Mouse (Mus musculus) neural tube, embryonic 15.5 days (tissue): ENCODE measurements at regions not wholly inside any gene's neighbourhood (a gene's known extent, or its start where the extent isn't known, plus 50 kb on each side); places are given as distances from the start of the nearest gene placed in this dataset.

Experiments
- ATAC-seq: fragments of 200-750 bp; cut with Nextera tagmentation; 2 replicates; pipeline ENCODE4 v1.8.0; 2017; ENCODE audit warnings: mild to moderate bottlenecking, moderate TSS enrichment, moderate library complexity; ENCODE audit not compliant: low FRiP score
- H3K27ac ChIP-seq: fragments of 300-500 bp; sonication (generic); replicated peaks from 2 replicates; pipeline ENCODE4 v1.5.1; 2015; ENCODE audit warnings: mild to moderate bottlenecking, inconsistent platforms
- H3K27me3 ChIP-seq: fragments of 300-500 bp; sonication (generic); replicated peaks from 2 replicates; pipeline ENCODE4 v1.6.1; 2015; ENCODE audit warnings: inconsistent platforms
- H3K36me3 ChIP-seq: fragments of 300-500 bp; sonication (generic); 2 replicates; pipeline ENCODE4 v1.6.1; 2015; ENCODE audit warnings: inconsistent platforms
- H3K4me1 ChIP-seq: fragments of 300-500 bp; sonication (generic); 2 replicates; pipeline ENCODE4 v1.6.1; 2015; ENCODE audit warnings: inconsistent platforms
- H3K4me2 ChIP-seq: fragments of 300-500 bp; sonication (generic); 2 replicates; pipeline ENCODE4 v1.6.1; 2015; ENCODE audit warnings: inconsistent platforms, mild to moderate bottlenecking, moderate library complexity
- H3K4me3 ChIP-seq: fragments of 300-500 bp; sonication (generic); replicated peaks from 2 replicates; pipeline ENCODE4 v1.5.1; 2015; ENCODE audit warnings: mild to moderate bottlenecking, inconsistent platforms
- H3K9ac ChIP-seq: fragments of 300-500 bp; sonication (generic); replicated peaks from 2 replicates; pipeline ENCODE4 v1.6.1; 2015; ENCODE audit warnings: mild to moderate bottlenecking, inconsistent platforms
- H3K9me3 ChIP-seq: fragments of 300-500 bp; sonication (generic); replicated peaks from 2 replicates; pipeline ENCODE4 v1.6.1; 2016; ENCODE audit warnings: inconsistent platforms
- WGBS: fragments of 180-500 bp; shearing (Covaris S2); methylation state at CpG from one replicate; pipeline ENCODE4 v1.1.7; 2015; ENCODE audit warnings: mixed read lengths; 5-methylcytosine and 5-hydroxymethylcytosine counted together

- Histone ChIP-seq H3K9ac (no peak overlapping the region), H3K4me2 (no peak overlapping the region), H3K27me3 (0 out of 2 replicates have a peak, but pooled peaks cover 4% of the 10 kb centered on the region), H3K4me1 (peaks cover 30% of the 10 kb centered on the region), H3K27ac (no peak overlapping the region), H3K4me3 (no peak overlapping the region), H3K36me3 (no peaks in the 10 kb centered on the region), H3K9me3 (no peaks in the 10 kb centered on the region)
- no peak for ATAC-seq
- 92% methylated on average over 5 of the region's 5 CpGs for WGBS
These were observed 168.0 kb downstream of the Cdh26 start for GRCm38 (mm10) chr2:178598371-178598770.

- 0 out of 2 replicates have a peak, but pooled peaks cover 4% of the 10 kb centered on the region for H3K27me3 ChIP-seq
- no peaks in the 10 kb centered on the region for H3K36me3 ChIP-seq
- H3K4me1 ChIP-seq = peaks cover 27% of the 10 kb centered on the region
- ATAC-seq = no peak
- H3K9ac ChIP-seq = no peak overlapping the region
- WGBS = 83% methylated on average over 3 of the region's 3 CpGs
- no peak overlapping the region for H3K27ac ChIP-seq
- no peak overlapping the region for H3K4me3 ChIP-seq
- no peaks in the 10 kb centered on the region for H3K9me3 ChIP-seq
- no peak overlapping the region for H3K4me2 ChIP-seq
These were observed 168.5 kb downstream of the Cdh26 start for GRCm38 (mm10) chr2:178598836-178599235.

- Histone ChIP-seq H3K4me2 (no peak overlapping the region), H3K36me3 (no peaks in the 10 kb centered on the region), H3K9ac (no peak overlapping the region), H3K27ac (no peak overlapping the region), H3K9me3 (no peaks in the 10 kb centered on the region), H3K4me1 (no peaks in the 10 kb centered on the region), H3K4me3 (no peak overlapping the region), H3K27me3 (no peaks in the 10 kb centered on the region)
- WGBS = 82% methylated on average over 2 of the region's 2 CpGs
- no peak for ATAC-seq
These were observed 173.1 kb downstream of the Cdh26 start for GRCm38 (mm10) chr2:178603443-178603842.

DNA sequence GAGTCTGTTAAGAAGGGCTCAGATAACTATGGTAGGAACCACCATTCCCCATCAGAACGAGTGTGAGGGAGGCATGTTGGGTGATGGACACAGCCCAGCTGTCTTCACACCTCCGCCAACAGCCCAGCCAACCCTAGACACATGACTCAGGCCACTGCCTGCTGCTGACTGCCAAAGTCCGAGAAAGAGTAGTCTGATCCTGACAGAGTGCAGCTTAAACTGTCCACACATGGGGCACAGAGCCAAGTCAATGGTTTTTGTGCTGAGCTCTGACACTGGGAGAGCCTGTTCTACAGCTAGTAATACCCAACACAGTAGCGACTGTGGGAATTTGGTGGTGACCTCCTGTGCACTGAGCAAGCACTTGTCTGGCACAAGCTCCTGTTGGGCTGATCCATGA lies 176.4 kb downstream of the Cdh26 start:
- no peak overlapping the region for H3K4me2 ChIP-seq
- no peak for ATAC-seq
- no peaks in the 10 kb centered on the region for H3K9me3 ChIP-seq
- no peak overlapping the region for H3K9ac ChIP-seq
- no peaks in the 10 kb centered on the region for H3K36me3 ChIP-seq
- 79% methylated on average over 4 of the region's 4 CpGs for WGBS
- 0 out of 2 replicates have a peak, but pooled peaks cover 3% of the 10 kb centered on the region for H3K27me3 ChIP-seq
- H3K27ac ChIP-seq = no peak overlapping the region
- H3K4me3 ChIP-seq = no peak overlapping the region
- no peaks in the 10 kb centered on the region for H3K4me1 ChIP-seq

DNA sequence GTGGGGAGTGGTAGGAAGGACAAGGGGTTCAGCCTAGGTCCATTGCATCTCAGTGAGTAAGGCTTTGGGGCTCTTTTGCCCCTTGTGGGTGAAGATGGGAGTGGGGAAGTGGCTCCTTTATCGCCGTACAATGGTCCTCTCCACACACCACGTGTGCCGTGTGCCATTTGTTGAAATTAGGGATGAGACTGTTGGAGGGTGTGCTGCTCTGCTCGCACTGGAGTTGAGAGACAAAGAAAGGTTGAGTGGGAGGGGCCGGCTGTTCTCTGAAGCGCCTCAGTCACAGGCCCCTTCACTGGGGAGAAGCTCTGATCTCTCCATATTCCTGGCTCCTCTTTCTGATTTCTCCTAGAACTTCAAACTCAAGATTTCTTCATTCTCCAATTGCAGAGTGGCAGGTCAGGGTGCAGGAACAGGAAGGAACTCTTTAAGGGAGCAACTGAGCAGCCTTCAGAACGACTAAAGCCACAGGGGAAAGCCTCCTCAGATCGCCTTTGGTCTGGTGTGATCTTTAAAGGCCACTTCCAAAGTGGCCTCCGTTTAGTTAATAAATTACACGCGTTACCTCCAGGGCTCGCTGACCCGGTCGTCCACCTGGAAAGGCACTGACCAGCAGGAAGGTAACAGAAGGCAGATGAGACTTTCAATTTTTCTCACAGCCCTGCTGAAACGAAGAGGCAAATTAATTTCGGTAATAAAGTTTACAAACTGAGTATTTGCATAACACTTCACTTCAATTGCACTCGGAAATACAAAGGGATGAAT lies 180.1 kb downstream of the Cdh26 start:
- no peak for ATAC-seq
- 38% methylated on average over 18 of the region's 18 CpGs for WGBS

DNA sequence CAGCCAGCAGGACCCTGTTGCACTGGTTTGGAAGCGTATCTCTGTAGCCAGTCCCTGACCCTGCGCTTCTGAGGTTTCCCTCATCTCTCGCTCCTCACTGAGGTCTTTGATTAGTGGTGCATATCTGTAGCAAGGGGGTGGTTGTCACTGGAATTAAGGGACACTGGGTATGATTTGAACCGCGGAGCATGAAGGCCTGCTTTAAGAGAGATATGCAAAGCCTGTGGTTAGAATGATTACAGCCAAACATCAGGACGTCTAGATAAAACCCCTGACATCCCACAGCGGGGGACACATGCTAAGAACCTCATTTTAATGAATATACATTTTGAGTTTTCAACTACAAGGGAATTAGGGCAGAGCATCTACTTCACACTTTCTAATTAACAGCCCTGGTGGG lies 184.4 kb downstream of the Cdh26 start:
- Histone ChIP-seq H3K9ac (no peak overlapping the region), H3K27me3 (0 out of 2 replicates have a peak, but pooled peaks cover 2% of the 10 kb centered on the region), H3K4me1 (peaks cover 9% of the 10 kb centered on the region), H3K27ac (no peak overlapping the region), H3K9me3 (no peaks in the 10 kb centered on the region), H3K36me3 (no peaks in the 10 kb centered on the region), H3K4me2 (no peak overlapping the region), H3K4me3 (no peak overlapping the region)
- ATAC-seq = no peak
- WGBS = 63% methylated on average over 7 of the region's 7 CpGs

More for the DNA sequence above, 180.1 kb downstream of the Cdh26 start:
- 0 out of 2 replicates have a peak, but pooled peaks cover 3% of the 10 kb centered on the region for H3K27me3 ChIP-seq
- no peaks in the 10 kb centered on the region for H3K4me1 ChIP-seq
- H3K4me3 ChIP-seq = no peak overlapping the region
- no peak overlapping the region for H3K4me2 ChIP-seq
- H3K36me3 ChIP-seq = no peaks in the 10 kb centered on the region
- H3K27ac ChIP-seq = no peak overlapping the region
- H3K9me3 ChIP-seq = no peaks in the 10 kb centered on the region
- no peak overlapping the region for H3K9ac ChIP-seq

GRCm38 (mm10) chr2:178622801-178623200 lies 192.5 kb downstream of the Cdh26 start:
- Histone ChIP-seq H3K27ac (no peak overlapping the region), H3K9ac (no peak overlapping the region), H3K9me3 (no peaks in the 10 kb centered on the region), H3K4me1 (0 out of 2 replicates have a peak, but pooled peaks cover 3% of the 10 kb centered on the region), H3K27me3 (no peaks in the 10 kb centered on the region), H3K4me2 (no peak overlapping the region), H3K4me3 (no peak overlapping the region), H3K36me3 (no peaks in the 10 kb centered on the region)
- WGBS = 71% methylated on average over 3 of the region's 3 CpGs
- ATAC-seq = no peak

DNA sequence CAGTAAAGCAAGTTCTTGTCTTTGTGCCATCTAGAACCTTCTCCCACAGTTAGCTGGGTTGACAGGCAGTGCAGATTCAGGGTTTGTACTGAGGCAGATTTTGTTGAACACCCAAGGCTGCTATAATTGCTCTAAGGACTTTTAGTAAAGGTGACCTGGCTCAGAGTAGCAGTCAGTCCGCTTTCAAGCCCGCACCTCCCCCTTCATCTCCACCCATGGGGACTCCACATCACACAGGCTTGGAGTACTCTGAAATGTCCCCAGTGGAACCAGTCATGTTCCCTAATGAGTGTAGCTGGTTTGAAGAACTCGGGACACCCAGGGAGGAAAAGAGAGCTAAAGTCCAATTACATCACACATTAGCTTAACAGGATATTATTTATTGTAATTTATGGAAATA lies 194.1 kb downstream of the Cdh26 start:
- no peaks in the 10 kb centered on the region for H3K9me3 ChIP-seq
- no peak overlapping the region for H3K4me2 ChIP-seq
- no peak overlapping the region for H3K27ac ChIP-seq
- no peak for ATAC-seq
- H3K36me3 ChIP-seq = no peaks in the 10 kb centered on the region
- H3K4me1 ChIP-seq = peaks cover 12% of the 10 kb centered on the region; the same call in 1 of the 2 replicates
- H3K4me3 ChIP-seq = no peak overlapping the region
- no peaks in the 10 kb centered on the region for H3K27me3 ChIP-seq
- WGBS = 74% methylated on average over 3 of the region's 3 CpGs
- H3K9ac ChIP-seq = no peak overlapping the region

DNA sequence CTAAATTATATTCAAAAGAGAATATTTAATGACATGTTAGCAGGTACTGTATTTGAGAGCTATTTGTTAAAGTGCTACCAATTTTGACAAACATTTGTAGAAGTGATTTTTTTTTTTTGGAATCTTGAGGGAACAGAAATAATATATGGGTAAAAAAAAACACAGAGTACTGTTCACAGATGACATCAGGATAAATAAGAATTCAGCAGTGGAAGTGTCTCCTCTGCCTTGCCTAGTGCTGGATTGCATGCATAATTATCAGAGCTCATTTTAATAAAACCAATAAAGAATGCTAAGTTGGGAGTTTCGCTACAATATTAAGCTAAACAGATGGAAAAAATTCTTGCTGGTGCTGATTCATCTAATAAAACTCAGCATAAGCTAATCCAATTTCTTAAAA lies 194.6 kb downstream of the Cdh26 start:
- Histone ChIP-seq H3K27ac (no peak overlapping the region), H3K4me1 (peaks cover 12% of the 10 kb centered on the region; the same call in 1 of the 2 replicates), H3K27me3 (no peaks in the 10 kb centered on the region), H3K9me3 (no peaks in the 10 kb centered on the region), H3K4me2 (no peak overlapping the region), H3K4me3 (no peak overlapping the region), H3K9ac (no peak overlapping the region), H3K36me3 (no peaks in the 10 kb centered on the region)
- 74% methylated on average over 1 of the region's 1 CpGs for WGBS
- no peak for ATAC-seq

DNA sequence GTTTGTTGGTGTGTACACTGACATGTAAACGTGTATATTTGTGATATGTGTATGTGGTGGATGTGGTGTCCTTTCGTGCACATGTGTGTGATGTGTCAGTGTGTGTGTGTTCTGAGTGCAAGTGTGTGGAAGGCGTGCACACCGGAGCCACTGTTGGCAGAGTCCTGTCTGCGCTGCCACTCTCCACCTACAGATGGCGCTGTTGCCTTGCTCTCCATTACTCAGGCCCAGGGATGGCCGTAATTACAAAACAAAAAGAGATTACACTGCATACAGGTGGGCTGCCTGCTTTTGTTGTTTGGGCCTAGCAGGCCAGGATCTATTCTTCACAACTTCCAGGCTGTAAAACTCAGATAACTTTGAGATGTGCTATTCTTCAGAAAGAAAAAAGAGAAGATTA lies 199.4 kb downstream of the Cdh26 start:
- ATAC-seq = peak; percentile 45; the same call in 1 of the 2 replicates
- 25% methylated on average over 7 of the region's 7 CpGs for WGBS

GRCm38 (mm10) chr2:178630511-178630910 lies 200.2 kb downstream of the Cdh26 start:
- H3K4me3 ChIP-seq = no peak overlapping the region
- WGBS = 90% methylated on average over 12 of the region's 12 CpGs
- H3K27me3 ChIP-seq = no peaks in the 10 kb centered on the region
- H3K4me1 ChIP-seq = peaks cover 27% of the 10 kb centered on the region
- H3K9ac ChIP-seq = no peak overlapping the region
- no peak overlapping the region for H3K27ac ChIP-seq
- no peak overlapping the region for H3K4me2 ChIP-seq
- no peaks in the 10 kb centered on the region for H3K9me3 ChIP-seq
- ATAC-seq = no peak
- no peaks in the 10 kb centered on the region for H3K36me3 ChIP-seq

More for the DNA sequence above, 199.4 kb downstream of the Cdh26 start:
- no peaks in the 10 kb centered on the region for H3K36me3 ChIP-seq
- peaks cover 26% of the 10 kb centered on the region for H3K4me1 ChIP-seq
- no peak overlapping the region for H3K9ac ChIP-seq
- no peak overlapping the region for H3K27ac ChIP-seq
- H3K4me2 ChIP-seq = no peak overlapping the region
- H3K9me3 ChIP-seq = no peaks in the 10 kb centered on the region
- H3K4me3 ChIP-seq = no peak overlapping the region
- no peaks in the 10 kb centered on the region for H3K27me3 ChIP-seq

DNA sequence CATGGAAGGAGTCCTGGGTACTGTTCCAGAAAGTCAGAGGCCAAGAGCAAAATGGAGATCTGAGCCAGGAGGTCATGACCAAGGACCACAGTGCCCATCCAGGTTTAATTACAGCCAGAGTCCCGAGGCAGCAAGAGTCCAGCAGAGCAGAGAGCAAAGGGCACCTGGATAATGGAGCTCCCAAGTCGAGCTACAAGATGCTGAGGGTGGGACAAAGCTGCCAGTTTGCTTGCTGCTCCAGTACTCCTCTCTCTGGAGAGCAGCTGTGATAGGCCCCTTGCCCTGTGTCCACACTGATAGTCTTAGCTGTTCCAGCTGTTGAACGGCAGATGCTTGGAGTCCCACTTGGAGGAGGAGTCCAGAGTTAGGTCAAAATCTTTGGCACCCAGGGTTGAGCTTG lies 201.0 kb downstream of the Cdh26 start:
- H3K4me1 ChIP-seq = peaks cover 32% of the 10 kb centered on the region

More for the DNA sequence above, 201.0 kb downstream of the Cdh26 start:
- no peak overlapping the region for H3K4me3 ChIP-seq
- no peak overlapping the region for H3K4me2 ChIP-seq
- no peaks in the 10 kb centered on the region for H3K27me3 ChIP-seq
- no peak for ATAC-seq
- no peaks in the 10 kb centered on the region for H3K9me3 ChIP-seq
- no peak overlapping the region for H3K27ac ChIP-seq
- no peak overlapping the region for H3K9ac ChIP-seq
- H3K36me3 ChIP-seq = no peaks in the 10 kb centered on the region
- 68% methylated on average over 3 of the region's 3 CpGs for WGBS
